Mouse (Mus musculus) lung, embryonic 15.5 days (tissue): Measurements from ENCODE around the gene Abhd2. TPM values are rescaled to one million over a fixed set of nuclear protein-coding genes. Genes with fewer than 3 reads are reported as not detected.
A peak's percentile ranks its signal among the peaks of the same experiment; 100 is the strongest.

ENCODE experiments used
- ATAC-seq: fragments of 200-750 bp; cut with Nextera tagmentation; 2 replicates; pipeline ENCODE4 v1.8.0; 2017; ENCODE audit warnings: moderate number of reproducible peaks, borderline replicate concordance; ENCODE audit not compliant: low FRiP score, low TSS enrichment; ENCODE audit errors: extremely low read depth
- H3K27ac ChIP-seq: fragments of 300-500 bp; sonication (generic); 2 replicates; pipeline ENCODE4 v1.5.1; 2015; ENCODE audit warnings: moderate library complexity, mild to moderate bottlenecking, inconsistent platforms
- H3K27me3 ChIP-seq: fragments of 300-500 bp; sonication (generic); 2 replicates; pipeline ENCODE4 v1.6.1; 2015; ENCODE audit warnings: inconsistent platforms
- H3K36me3 ChIP-seq: fragments of 300-500 bp; sonication (generic); 2 replicates; pipeline ENCODE4 v1.6.1; 2015; ENCODE audit warnings: inconsistent platforms
- H3K4me1 ChIP-seq: fragments of 300-500 bp; sonication (generic); 2 replicates; pipeline ENCODE4 v1.6.1; 2015; ENCODE audit warnings: inconsistent platforms
- H3K4me2 ChIP-seq: fragments of 300-500 bp; sonication (generic); 2 replicates; pipeline ENCODE4 v1.6.1; 2015; ENCODE audit warnings: inconsistent platforms, mild to moderate bottlenecking, moderate library complexity
- H3K4me3 ChIP-seq: fragments of 300-500 bp; sonication (generic); 2 replicates; pipeline ENCODE4 v1.5.1; 2015; ENCODE audit warnings: mild to moderate bottlenecking, inconsistent platforms
- H3K9ac ChIP-seq: fragments of 300-500 bp; sonication (generic); 2 replicates; pipeline ENCODE4 v1.6.1; 2015; ENCODE audit warnings: inconsistent platforms
- H3K9me3 ChIP-seq: fragments of 300-500 bp; sonication (generic); 2 replicates; pipeline ENCODE4 v1.6.1; 2016; ENCODE audit warnings: inconsistent platforms
- WGBS: fragments of 180-500 bp; shearing (Covaris S2); methylation state at CpG from one replicate; pipeline ENCODE4 v1.1.7; 2015; 5-methylcytosine and 5-hydroxymethylcytosine counted together
- polyA plus RNA-seq: library from polyadenylated mRNA; unstranded; fragments of >200 nt; fragmentation: Nextera tagmentation; extraction: Ambion mirVana; gene quantifications from 2 replicates; pipeline ENCODE4 v1.2.1, GENCODE M21; 2015

Gene Abhd2
- polyA plus RNA-seq, 1 experiment from 2014 or later: 17.1 TPM

DNA sequence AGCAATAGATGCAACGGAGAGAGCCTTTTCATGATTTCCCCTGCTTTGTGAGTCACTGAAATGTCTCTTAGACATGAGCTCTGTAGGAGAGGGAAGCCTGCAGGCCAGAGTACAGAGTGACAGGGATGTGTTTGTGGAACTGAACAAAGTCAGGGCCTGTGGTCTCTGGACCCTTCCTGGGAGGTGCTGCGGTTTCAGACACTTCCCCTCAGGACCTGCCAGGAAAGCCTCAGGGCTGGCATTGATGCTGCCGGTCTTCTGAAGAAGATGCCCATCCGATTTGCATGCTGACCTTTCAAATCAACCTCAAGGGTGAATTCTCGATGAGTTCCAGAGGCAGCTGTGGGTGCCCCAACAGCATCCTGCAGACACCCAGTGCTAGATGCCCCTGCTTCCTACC is 41.5 kb downstream of the Abhd2 start:
- Histone ChIP-seq H3K27me3 (no peaks in the 10 kb centered on the region), H3K4me3 (no peak overlapping the region), H3K9ac (no peak overlapping the region), H3K27ac (no peak overlapping the region), H3K4me1 (peaks cover 73% of the 10 kb centered on the region), H3K36me3 (no peaks in the 10 kb centered on the region), H3K4me2 (no peak overlapping the region), H3K9me3 (no peaks in the 10 kb centered on the region)
- ATAC-seq: no peak
- WGBS: 57% methylated on average over 5 of the region's 5 CpGs

DNA sequence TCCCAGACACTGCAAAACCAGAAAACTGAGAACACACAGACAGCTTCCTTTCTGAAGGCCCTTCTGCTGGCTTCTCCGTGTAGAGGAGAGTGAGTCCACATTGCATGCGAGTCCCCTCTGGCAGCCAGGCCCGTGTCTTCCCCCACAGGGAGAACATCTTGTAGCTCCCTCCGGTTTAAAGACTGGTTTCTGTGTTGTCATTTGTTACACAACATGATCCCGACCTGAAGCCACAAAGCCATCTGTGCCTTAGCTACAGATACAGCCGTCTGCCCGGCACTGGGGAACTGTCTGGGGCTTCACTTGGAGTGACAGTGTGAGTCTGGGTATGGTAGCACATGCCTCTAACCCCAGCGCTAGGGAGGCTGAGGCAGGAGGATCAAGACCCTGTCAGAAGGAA is 42.1 kb downstream of the Abhd2 start:
- Histone ChIP-seq H3K9ac (no peak overlapping the region), H3K27me3 (no peaks in the 10 kb centered on the region), H3K4me2 (no peak overlapping the region), H3K36me3 (no peaks in the 10 kb centered on the region), H3K27ac (no peak overlapping the region), H3K4me1 (peaks cover 66% of the 10 kb centered on the region), H3K4me3 (no peak overlapping the region), H3K9me3 (no peaks in the 10 kb centered on the region)
- no peak for ATAC-seq
- 64% methylated on average over 8 of the region's 8 CpGs for WGBS

DNA sequence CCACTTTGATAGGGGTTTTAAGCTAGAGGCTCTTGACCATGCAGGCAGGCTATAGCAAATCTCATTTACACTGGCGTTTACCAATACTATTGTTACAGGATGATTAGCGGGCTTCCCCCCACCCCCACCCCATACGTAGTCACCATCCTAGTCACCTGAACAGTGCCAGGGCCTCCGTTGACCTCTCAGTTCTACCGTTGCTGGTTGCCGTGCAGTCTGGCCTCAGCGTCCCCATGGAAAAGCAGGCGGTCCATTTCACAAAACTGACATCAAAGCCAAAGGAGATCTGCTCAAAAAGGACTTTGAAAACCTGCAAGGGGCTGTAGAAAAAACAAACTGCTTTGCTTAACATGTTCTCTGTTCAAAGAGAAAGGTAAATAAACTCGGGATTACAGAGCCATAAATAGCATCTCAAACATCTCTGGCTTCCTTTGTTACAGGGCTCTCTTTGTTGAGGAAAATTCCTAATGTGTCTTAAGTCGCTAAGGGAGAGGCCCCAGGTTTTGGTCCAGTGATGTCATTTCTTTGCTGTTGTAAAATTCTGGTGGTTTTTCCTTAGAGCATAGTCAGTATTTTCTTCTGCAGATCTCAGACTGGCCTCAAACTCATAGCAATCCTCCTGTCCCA is 43.2 kb downstream of the Abhd2 start:
- Histone ChIP-seq H3K9ac (no peak overlapping the region), H3K4me1 (peaks cover 58% of the 10 kb centered on the region), H3K36me3 (no peaks in the 10 kb centered on the region), H3K9me3 (no peaks in the 10 kb centered on the region), H3K27ac (peak overlapping the region; percentile 8), H3K4me3 (no peak overlapping the region), H3K27me3 (no peaks in the 10 kb centered on the region), H3K4me2 (no peak overlapping the region; the same call in 1 of the 2 replicates)
- ATAC-seq: no peak
- 25% methylated on average over 10 of the region's 10 CpGs for WGBS

GRCm38 (mm10) chr7:79317576-79317975 is 44.6 kb downstream of the Abhd2 start:
- no peaks in the 10 kb centered on the region for H3K27me3 ChIP-seq
- WGBS: 40% methylated on average over 7 of the region's 7 CpGs
- H3K9me3 ChIP-seq: no peaks in the 10 kb centered on the region
- peak overlapping the region; percentile 54 for H3K27ac ChIP-seq
- peaks cover 51% of the 10 kb centered on the region for H3K4me1 ChIP-seq
- no peak for ATAC-seq
- no peak overlapping the region for H3K4me3 ChIP-seq
- no peak overlapping the region for H3K4me2 ChIP-seq
- no peak overlapping the region for H3K9ac ChIP-seq
- no peaks in the 10 kb centered on the region for H3K36me3 ChIP-seq

GRCm38 (mm10) chr7:79318110-79318801 is 45.3 kb downstream of the Abhd2 start:
- WGBS: 49% methylated on average over 13 of the region's 13 CpGs
- no peak for ATAC-seq
- H3K4me2 ChIP-seq: no peak overlapping the region

GRCm38 (mm10) chr7:79323855-79324254 is 50.9 kb downstream of the Abhd2 start:
- ATAC-seq: no peak
- no peak overlapping the region for H3K27ac ChIP-seq

More at GRCm38 (mm10) chr7:79318110-79318801, 45.3 kb downstream of the Abhd2 start:
- no peaks in the 10 kb centered on the region for H3K36me3 ChIP-seq
- H3K27me3 ChIP-seq: no peaks in the 10 kb centered on the region
- no peaks in the 10 kb centered on the region for H3K9me3 ChIP-seq
- peaks cover 44% of the 10 kb centered on the region for H3K4me1 ChIP-seq
- no peak overlapping the region for H3K4me3 ChIP-seq
- H3K9ac ChIP-seq: no peak overlapping the region
- H3K27ac ChIP-seq: 0 out of 2 replicates have a peak overlapping the region, but pooled peaks have one; percentile 54

DNA sequence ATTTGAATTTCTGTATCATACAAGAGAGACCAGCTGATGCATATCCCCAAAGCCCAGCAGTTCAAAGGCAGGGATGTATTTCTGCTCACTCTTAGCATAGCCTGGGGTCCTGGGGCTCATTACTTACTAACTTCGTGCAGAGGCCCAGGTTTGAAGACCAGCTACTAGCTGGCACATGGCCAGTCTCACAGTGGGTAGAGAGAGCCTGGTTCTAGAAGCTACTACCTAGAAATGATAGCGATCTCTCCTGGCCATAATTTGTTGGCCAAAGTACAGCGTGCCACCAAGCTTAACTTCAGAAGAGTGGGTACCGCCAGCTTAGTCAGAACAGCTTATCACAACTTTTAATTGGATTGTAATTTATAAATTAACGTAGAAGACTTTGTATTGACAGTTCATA is 55.8 kb downstream of the Abhd2 start:
- H3K27me3 ChIP-seq: no peaks in the 10 kb centered on the region
- no peaks in the 10 kb centered on the region for H3K9me3 ChIP-seq
- H3K4me3 ChIP-seq: no peak overlapping the region
- peaks cover 52% of the 10 kb centered on the region for H3K36me3 ChIP-seq
- no peaks in the 10 kb centered on the region for H3K4me1 ChIP-seq
- ATAC-seq: no peak
- WGBS: 89% methylated on average over 5 of the region's 5 CpGs
- no peak overlapping the region for H3K9ac ChIP-seq
- no peak overlapping the region for H3K4me2 ChIP-seq
- no peak overlapping the region for H3K27ac ChIP-seq

More at GRCm38 (mm10) chr7:79323855-79324254, 50.9 kb downstream of the Abhd2 start:
- peaks cover 36% of the 10 kb centered on the region for H3K36me3 ChIP-seq
- H3K27me3 ChIP-seq: no peaks in the 10 kb centered on the region
- H3K4me2 ChIP-seq: no peak overlapping the region
- H3K4me1 ChIP-seq: no peaks in the 10 kb centered on the region
- 64% methylated on average over 8 of the region's 8 CpGs for WGBS
- H3K9ac ChIP-seq: no peak overlapping the region
- H3K9me3 ChIP-seq: no peaks in the 10 kb centered on the region
- no peak overlapping the region for H3K4me3 ChIP-seq

DNA sequence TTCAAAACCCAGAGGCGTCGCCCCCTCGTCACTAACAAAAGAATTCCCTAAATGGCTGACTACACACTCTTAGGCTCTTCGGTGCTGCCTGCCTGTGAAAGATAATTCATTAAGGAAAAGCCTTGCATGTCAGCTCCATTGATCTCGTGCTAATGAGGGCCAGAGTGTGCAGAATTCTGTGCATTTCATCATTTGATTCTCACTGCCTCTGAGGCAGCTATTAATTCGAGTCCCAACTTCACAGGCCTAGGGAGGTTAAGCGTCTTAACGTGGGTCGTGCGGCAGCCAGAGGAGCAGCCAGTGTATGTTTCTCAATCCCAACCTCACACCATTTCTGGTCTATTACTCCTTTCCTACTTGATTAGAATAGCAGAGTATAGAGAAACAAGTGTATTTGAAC is 58.2 kb downstream of the Abhd2 start:
- no peak for ATAC-seq
- Histone ChIP-seq H3K4me1 (no peaks in the 10 kb centered on the region), H3K4me3 (no peak overlapping the region), H3K4me2 (no peak overlapping the region), H3K9ac (no peak overlapping the region), H3K27ac (no peak overlapping the region), H3K9me3 (no peaks in the 10 kb centered on the region), H3K36me3 (peaks cover 43% of the 10 kb centered on the region), H3K27me3 (no peaks in the 10 kb centered on the region)
- 89% methylated on average over 10 of the region's 10 CpGs for WGBS

DNA sequence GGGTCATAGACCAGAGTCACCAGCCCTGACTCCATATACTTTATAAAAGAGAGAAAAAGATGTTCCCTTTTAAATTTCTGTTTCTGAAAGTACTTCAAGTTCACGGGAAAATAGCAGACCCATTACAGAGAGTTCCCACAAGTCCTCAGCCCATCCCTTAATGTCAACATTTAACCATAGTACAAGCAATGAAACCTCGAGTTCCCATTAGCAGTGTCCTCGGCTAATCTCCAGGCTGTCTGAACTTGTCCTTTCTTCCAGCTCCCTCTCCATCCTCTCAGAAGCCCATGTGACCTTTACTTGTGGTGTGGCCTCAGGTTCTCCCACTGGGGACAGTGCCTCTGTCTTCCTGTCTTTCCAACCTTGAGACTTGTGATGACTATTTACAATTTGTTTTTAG is 60.4 kb downstream of the Abhd2 start:
- Histone ChIP-seq H3K27ac (no peak overlapping the region), H3K36me3 (peaks cover 30% of the 10 kb centered on the region), H3K4me3 (no peak overlapping the region), H3K9ac (no peak overlapping the region), H3K4me1 (no peaks in the 10 kb centered on the region), H3K9me3 (no peaks in the 10 kb centered on the region), H3K27me3 (no peaks in the 10 kb centered on the region), H3K4me2 (no peak overlapping the region)
- WGBS: 41% methylated on average over 3 of the region's 3 CpGs
- ATAC-seq: no peak

DNA sequence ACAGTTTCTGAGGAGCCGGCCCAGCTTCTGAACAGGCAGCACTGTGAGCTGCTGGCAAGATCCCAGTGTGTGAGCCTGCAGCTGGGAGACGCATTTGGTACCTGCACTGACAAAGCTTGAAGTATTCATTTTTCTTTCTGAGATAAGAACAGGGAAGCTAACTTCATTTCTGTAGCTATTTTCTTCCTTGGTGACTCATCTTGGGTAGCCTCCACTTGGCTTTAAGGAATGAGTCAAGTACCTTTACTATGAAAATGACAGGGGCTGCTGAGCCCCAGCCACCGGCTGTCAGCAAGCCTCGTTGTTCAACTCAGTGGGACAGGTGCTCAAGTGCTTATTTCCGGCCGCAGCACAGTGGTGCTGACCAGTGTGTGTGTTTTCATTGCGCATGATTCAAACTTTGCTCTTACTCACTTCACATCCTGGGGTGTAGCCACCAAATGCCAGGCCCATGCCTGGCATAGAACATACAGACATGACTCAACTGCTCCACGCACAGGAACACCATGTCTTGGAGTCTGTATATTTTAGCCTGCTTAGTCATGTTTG is 63.4 kb downstream of the Abhd2 start:
- H3K36me3 ChIP-seq: peaks cover 12% of the 10 kb centered on the region
- no peak overlapping the region for H3K27ac ChIP-seq
- H3K4me2 ChIP-seq: no peak overlapping the region
- WGBS: 72% methylated on average over 8 of the region's 8 CpGs
- H3K4me1 ChIP-seq: no peaks in the 10 kb centered on the region
- no peak for ATAC-seq
- no peak overlapping the region for H3K9ac ChIP-seq
- no peaks in the 10 kb centered on the region for H3K9me3 ChIP-seq
- no peaks in the 10 kb centered on the region for H3K27me3 ChIP-seq
- no peak overlapping the region for H3K4me3 ChIP-seq

- Histone ChIP-seq H3K4me2 (no peak overlapping the region), H3K27me3 (no peaks in the 10 kb centered on the region), H3K9ac (no peak overlapping the region), H3K9me3 (no peaks in the 10 kb centered on the region), H3K36me3 (peaks cover 16% of the 10 kb centered on the region), H3K4me1 (no peaks in the 10 kb centered on the region), H3K27ac (no peak overlapping the region), H3K4me3 (no peak overlapping the region)
- WGBS: 45% methylated on average over 4 of the region's 4 CpGs
- ATAC-seq: no peak
Observed at GRCm38 (mm10) chr7:79345902-79346301, 72.9 kb downstream of the Abhd2 start.

GRCm38 (mm10) chr7:79346555-79347075 is 73.6 kb downstream of the Abhd2 start:
- H3K4me2 ChIP-seq: no peak overlapping the region
- ATAC-seq: no peak
- 71% methylated on average over 8 of the region's 8 CpGs for WGBS

More at GRCm38 (mm10) chr7:79346555-79347075, 73.6 kb downstream of the Abhd2 start:
- Histone ChIP-seq H3K36me3 (peaks cover 20% of the 10 kb centered on the region), H3K27me3 (no peaks in the 10 kb centered on the region), H3K9ac (no peak overlapping the region), H3K27ac (no peak overlapping the region), H3K4me1 (no peaks in the 10 kb centered on the region), H3K4me3 (no peak overlapping the region), H3K9me3 (no peaks in the 10 kb centered on the region)
